Mouse (Mus musculus) hindbrain, embryonic 16.5 days (tissue): ENCODE results near the gene Zfp93. TPM values are rescaled to one million over a fixed set of nuclear protein-coding genes. Genes with fewer than 3 reads are reported as not detected.

Experiments
- ATAC-seq: fragments of 200-750 bp; cut with Nextera tagmentation; 2 replicates; pipeline ENCODE4 v1.8.0; 2017; ENCODE audit warnings: moderate TSS enrichment, moderate library complexity
- H3K27ac ChIP-seq: fragments of 300-500 bp; sonication (generic); 2 replicates; pipeline ENCODE4 v1.5.1; 2014; ENCODE audit warnings: low read depth, mild to moderate bottlenecking, control low read depth, low read length, moderate library complexity
- H3K27me3 ChIP-seq: fragments of 300-500 bp; sonication (generic); replicated peaks from 2 replicates; pipeline ENCODE4 v1.6.1; 2014; ENCODE audit warnings: low read length; ENCODE audit not compliant: control insufficient read depth, insufficient read depth
- H3K36me3 ChIP-seq: fragments of 300-500 bp; sonication (generic); 2 replicates; pipeline ENCODE4 v1.6.1; 2014; ENCODE audit warnings: mild to moderate bottlenecking, low read length, moderate library complexity, mixed read lengths; ENCODE audit not compliant: control insufficient read depth, insufficient read depth
- H3K4me1 ChIP-seq: fragments of 300-500 bp; sonication (generic); 2 replicates; pipeline ENCODE4 v1.6.1; 2014; ENCODE audit warnings: low read depth, low read length; ENCODE audit not compliant: control insufficient read depth, insufficient read depth
- H3K4me2 ChIP-seq: fragments of 300-500 bp; sonication (generic); 2 replicates; pipeline ENCODE4 v1.6.1; 2014; ENCODE audit warnings: mild to moderate bottlenecking, low read length, control low read depth, moderate library complexity
- H3K4me3 ChIP-seq: fragments of 300-500 bp; sonication (generic); 2 replicates; pipeline ENCODE4 v1.5.1; 2014; ENCODE audit warnings: mild to moderate bottlenecking, low read length, control low read depth, moderate library complexity
- H3K9ac ChIP-seq: fragments of 300-500 bp; sonication (generic); 2 replicates; pipeline ENCODE4 v1.6.1; 2014; ENCODE audit warnings: low read depth, mild to moderate bottlenecking, control low read depth, low read length, moderate library complexity
- H3K9me3 ChIP-seq: fragments of 300-500 bp; sonication (generic); 2 replicates; pipeline ENCODE4 v1.6.1; 2014; ENCODE audit warnings: mild to moderate bottlenecking, low read length, moderate library complexity; ENCODE audit not compliant: control insufficient read depth
- WGBS: fragments of 180-500 bp; shearing (Covaris S2); extraction: QIAGEN DNeasy Blood & Tissue Kit; methylation state at CpG from one replicate; pipeline ENCODE4 v1.1.7; 2014; 5-methylcytosine and 5-hydroxymethylcytosine counted together
- polyA plus RNA-seq: library from polyadenylated mRNA; unstranded; fragments of >200 nt; fragmentation: Nextera tagmentation; extraction: Ambion mirVana; gene quantifications from 2 replicates; pipeline ENCODE4 v1.2.1, GENCODE M21; 2015

Gene Zfp93
- polyA plus RNA-seq, 1 experiment from 2014 or later = 8.2 TPM

- H3K36me3 ChIP-seq = peaks cover 41% of the 10 kb centered on the region
These were observed 17.4 kb downstream of the Zfp93 start for GRCm38 (mm10) chr7:24287670-24288069.

GRCm38 (mm10) chr7:24288512-24288911 lies 18.3 kb downstream of the Zfp93 start:
- ATAC-seq = no peak

More at GRCm38 (mm10) chr7:24287670-24288069, 17.4 kb downstream of the Zfp93 start:
- no peak overlapping the region for H3K4me3 ChIP-seq
- H3K4me1 ChIP-seq = no peaks in the 10 kb centered on the region
- ATAC-seq = no peak
- H3K27ac ChIP-seq = no peak overlapping the region
- H3K4me2 ChIP-seq = no peak overlapping the region
- no peaks in the 10 kb centered on the region for H3K27me3 ChIP-seq
- H3K9me3 ChIP-seq = no peaks in the 10 kb centered on the region
- no peak overlapping the region for H3K9ac ChIP-seq
- WGBS = 86% methylated on average over 5 of the region's 5 CpGs

GRCm38 (mm10) chr7:24290106-24290693 lies 20.0 kb downstream of the Zfp93 start:
- no peak overlapping the region for H3K9ac ChIP-seq
- no peaks in the 10 kb centered on the region for H3K27me3 ChIP-seq
- H3K36me3 ChIP-seq = peaks cover 58% of the 10 kb centered on the region
- no peak overlapping the region for H3K4me3 ChIP-seq
- no peak for ATAC-seq
- H3K27ac ChIP-seq = no peak overlapping the region
- WGBS = 95% methylated on average over 4 of the region's 4 CpGs
- no peak overlapping the region for H3K4me2 ChIP-seq
- no peaks in the 10 kb centered on the region for H3K4me1 ChIP-seq
- no peaks in the 10 kb centered on the region for H3K9me3 ChIP-seq

More at GRCm38 (mm10) chr7:24288512-24288911, 18.3 kb downstream of the Zfp93 start:
- Histone ChIP-seq H3K27me3 (no peaks in the 10 kb centered on the region), H3K9ac (no peak overlapping the region), H3K4me3 (no peak overlapping the region), H3K4me2 (no peak overlapping the region), H3K27ac (no peak overlapping the region), H3K36me3 (peaks cover 48% of the 10 kb centered on the region), H3K9me3 (no peaks in the 10 kb centered on the region), H3K4me1 (no peaks in the 10 kb centered on the region)
- 92% methylated on average over 6 of the region's 6 CpGs for WGBS

- Histone ChIP-seq H3K36me3 (peaks cover 69% of the 10 kb centered on the region), H3K27me3 (no peaks in the 10 kb centered on the region), H3K27ac (no peak overlapping the region), H3K4me3 (no peak overlapping the region), H3K4me1 (no peaks in the 10 kb centered on the region), H3K9ac (no peak overlapping the region), H3K4me2 (no peak overlapping the region), H3K9me3 (no peaks in the 10 kb centered on the region)
- no peak for ATAC-seq
- 93% methylated on average over 27 of the region's 27 CpGs for WGBS
These were observed 21.3 kb downstream of the Zfp93 start for GRCm38 (mm10) chr7:24291387-24292090.

- no peaks in the 10 kb centered on the region for H3K27me3 ChIP-seq
- H3K36me3 ChIP-seq = peaks cover 64% of the 10 kb centered on the region
- H3K9me3 ChIP-seq = no peaks in the 10 kb centered on the region
- no peak overlapping the region for H3K4me3 ChIP-seq
- H3K9ac ChIP-seq = no peak overlapping the region
- peaks cover 6% of the 10 kb centered on the region for H3K4me1 ChIP-seq
- H3K4me2 ChIP-seq = no peak overlapping the region
- no peak overlapping the region for H3K27ac ChIP-seq
- WGBS = 91% methylated on average over 12 of the region's 12 CpGs
- ATAC-seq = no peak
These were observed 23.0 kb downstream of the Zfp93 start for GRCm38 (mm10) chr7:24293061-24293851.

- no peaks in the 10 kb centered on the region for H3K27me3 ChIP-seq
- no peak for ATAC-seq
- H3K9me3 ChIP-seq = no peaks in the 10 kb centered on the region
- no peak overlapping the region for H3K4me3 ChIP-seq
- no peak overlapping the region for H3K27ac ChIP-seq
- WGBS = 97% methylated on average over 4 of the region's 4 CpGs
- peaks cover 9% of the 10 kb centered on the region for H3K4me1 ChIP-seq
- no peak overlapping the region for H3K4me2 ChIP-seq
- peaks cover 59% of the 10 kb centered on the region for H3K36me3 ChIP-seq
- no peak overlapping the region for H3K9ac ChIP-seq
These were observed 24.5 kb downstream of the Zfp93 start for GRCm38 (mm10) chr7:24294763-24295162.

GRCm38 (mm10) chr7:24295376-24295775 lies 25.2 kb downstream of the Zfp93 start:
- H3K9me3 ChIP-seq = no peaks in the 10 kb centered on the region
- H3K36me3 ChIP-seq = peaks cover 52% of the 10 kb centered on the region
- 96% methylated on average over 7 of the region's 7 CpGs for WGBS
- no peak overlapping the region for H3K4me2 ChIP-seq
- no peaks in the 10 kb centered on the region for H3K27me3 ChIP-seq
- H3K4me1 ChIP-seq = peaks cover 15% of the 10 kb centered on the region
- no peak overlapping the region for H3K27ac ChIP-seq
- H3K4me3 ChIP-seq = no peak overlapping the region
- no peak for ATAC-seq
- H3K9ac ChIP-seq = no peak overlapping the region

DNA sequence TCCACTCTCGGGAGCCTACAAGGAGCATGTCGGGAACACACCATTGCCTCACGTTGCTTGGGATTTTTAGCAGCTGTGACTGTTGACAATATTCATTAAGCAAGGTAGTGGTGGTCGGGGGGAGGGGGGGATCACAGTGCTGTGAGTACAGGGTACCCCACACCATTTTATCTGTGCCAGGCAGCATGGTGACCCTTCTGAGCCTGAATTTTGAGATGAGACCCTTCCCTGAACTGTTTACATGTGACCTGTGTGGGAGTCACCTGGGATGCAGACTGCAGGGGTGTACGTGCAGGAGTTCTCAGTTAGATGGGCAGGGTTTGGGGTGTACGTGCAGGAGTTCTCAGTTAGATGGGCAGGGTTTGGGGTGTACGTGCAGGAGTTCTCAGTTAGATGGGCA lies 26.2 kb downstream of the Zfp93 start:
- Histone ChIP-seq H3K9me3 (no peaks in the 10 kb centered on the region), H3K4me2 (no peak overlapping the region), H3K36me3 (peaks cover 43% of the 10 kb centered on the region), H3K27ac (no peak overlapping the region), H3K4me3 (no peak overlapping the region), H3K9ac (no peak overlapping the region), H3K4me1 (peaks cover 19% of the 10 kb centered on the region), H3K27me3 (no peaks in the 10 kb centered on the region)
- no peak for ATAC-seq
- 95% methylated on average over 7 of the region's 7 CpGs for WGBS
